9 mouse cellular contexts compared by ENCODE assay signal in genomic region chr9:119334324-119334723, GRCm38 (mm10). TPM values are rescaled to one million over a fixed set of nuclear protein-coding genes. Genes with fewer than 3 reads are reported as not detected.
DNase-seq lines count a peak whose midpoint lies in the region; ATAC-seq and TF ChIP-seq lines count a peak whose summit lies in the region.
"Had no signal": no experiment of that assay in that cellular context is flagged by ENCODE, and none has a peak within 500 bp of the region (broad histone marks: within the 10 kb centered on the region; RNA-seq: fewer than 3 reads in every experiment).

No protein-coding gene starts in this region.

- H3K9me3 ChIP-seq in heart, embryonic 13.5 days = no peaks in the 10 kb centered on the region
- H3K9me3 ChIP-seq in hindbrain, embryonic 12.5 days (replicated peaks) = no peaks in the 10 kb centered on the region

- peak overlapping the region; percentile 13; the same call in 1 of the 2 replicates for H3K9ac ChIP-seq in heart, embryonic 13.5 days
- H3K9ac ChIP-seq in hindbrain, embryonic 12.5 days = no peak overlapping the region

- 39% methylated on average over 10 of the region's 10 CpGs for WGBS in heart, embryonic 13.5 days
- 67% methylated on average over 10 of the region's 10 CpGs for WGBS in hindbrain, embryonic 12.5 days

- peak overlapping the region; percentile 20; the same call in 1 of the 2 replicates for H3K4me2 ChIP-seq in heart, embryonic 13.5 days
- no peak overlapping the region for H3K4me2 ChIP-seq in hindbrain, embryonic 12.5 days (replicated peaks)

- no peak overlapping the region for H3K4me3 ChIP-seq in layer of hippocampus, adult 2 months
- no peak overlapping the region for H3K4me3 ChIP-seq in heart, embryonic 13.5 days
- no peak overlapping the region for H3K4me3 ChIP-seq in hindbrain, embryonic 12.5 days

- peaks cover 15% of the 10 kb centered on the region for H3K36me3 ChIP-seq in heart, embryonic 13.5 days
- no peaks in the 10 kb centered on the region for H3K36me3 ChIP-seq in hindbrain, embryonic 12.5 days

- peaks cover 14% of the 10 kb centered on the region for H3K4me1 ChIP-seq in heart, embryonic 13.5 days
- 0 out of 2 replicates have a peak, but pooled peaks cover under 1% of the 10 kb centered on the region for H3K4me1 ChIP-seq in hindbrain, embryonic 12.5 days

- ATAC-seq in heart, embryonic 13.5 days (ENCODE audit: extremely low read depth, insufficient number of reproducible peaks, low FRiP score, low TSS enrichment) = no peak
- ATAC-seq in hindbrain, embryonic 12.5 days (ENCODE audit: low FRiP score) = no peak
- ATAC-seq in erythroid progenitor cell, adult 5-6 weeks (replicated peaks; ENCODE audit: low FRiP score, poor library complexity, severe bottlenecking) = no peak

- no peak for DNase-seq in layer of hippocampus, adult 2 months (ENCODE audit: low spot score in 2 of 2)
- no peak for DNase-seq in layer of hippocampus, postnatal 10 days (ENCODE audit: low spot score in 2 of 2)
- peak; percentile 32 for DNase-seq in T-cell, adult 2 months (ENCODE audit: low spot score)
- DNase-seq in kidney, postnatal 36 days = peak; percentile 66 to 73
- peak; percentile 59 to 61 for DNase-seq in monocyte, adult 2 months (ENCODE audit: low read depth in 1 of 2, low spot score in 2 of 2)

- peak overlapping the region; percentile 60 for H3K27ac ChIP-seq in layer of hippocampus, adult 2 months
- H3K27ac ChIP-seq in heart, embryonic 13.5 days (replicated peaks) = 0 out of 2 replicates have a peak overlapping the region, but pooled peaks have one; percentile 22
- H3K27ac ChIP-seq in hindbrain, embryonic 12.5 days = no peak overlapping the region

- no peaks in the 10 kb centered on the region for H3K27me3 ChIP-seq in heart, embryonic 13.5 days (replicated peaks)
- peaks cover 11% of the 10 kb centered on the region for H3K27me3 ChIP-seq in hindbrain, embryonic 12.5 days

- TF ChIP-seq CTCF in layer of hippocampus, adult 2 months (conservative IDR thresholded peaks at IDR 0.05) = no peak

RNA-seq across cellular contexts. Expression of gene Acaa1a, which starts 5.2 kb away (rescaled TPM):
- total RNA-seq in layer of hippocampus, adult 2 months (2021) = 10 to 100 TPM; 77.9 to 83.1 TPM
- 10 to 100 TPM; 66.2 to 79.4 TPM for total RNA-seq in layer of hippocampus, postnatal 10 days (2021)
- polyA plus RNA-seq in heart, embryonic 13.5 days (2015; fragmentation: Nextera tagmentation; extraction: Ambion mirVana) = 79.7 and 88.5 TPM in 2 replicates
- polyA plus RNA-seq in hindbrain, embryonic 12.5 days (2016; fragmentation: Nextera tagmentation; extraction: Ambion mirVana) = 82.4 and 87.1 TPM in 2 replicates
- total RNA-seq in erythroid progenitor cell, adult 5-6 weeks (2015; ENCODE audit: low replicate concordance) = 5.9 and 10.8 TPM in 2 replicates
- 5.2 and 5.4 TPM in 2 replicates for total RNA-seq in erythroid progenitor cell, adult 5-6 weeks (2017; ENCODE audit: low replicate concordance)

RNA-seq across cellular contexts. Expression of gene Myd88, which starts 6.9 kb away (rescaled TPM):
- 1 to 10 TPM; 5.4 to 5.7 TPM for total RNA-seq in layer of hippocampus, adult 2 months (2021)
- total RNA-seq in layer of hippocampus, postnatal 10 days (2021) = 1 to 10 TPM; 5.2 to 5.9 TPM
- 14.2 and 14.5 TPM in 2 replicates for polyA plus RNA-seq in heart, embryonic 13.5 days (2015; fragmentation: Nextera tagmentation; extraction: Ambion mirVana)
- polyA plus RNA-seq in hindbrain, embryonic 12.5 days (2016; fragmentation: Nextera tagmentation; extraction: Ambion mirVana) = 6.3 and 7.6 TPM in 2 replicates
- total RNA-seq in erythroid progenitor cell, adult 5-6 weeks (2015; ENCODE audit: low replicate concordance) = 22.6 and 25.9 TPM in 2 replicates
- total RNA-seq in erythroid progenitor cell, adult 5-6 weeks (2017; ENCODE audit: low replicate concordance) = 5.9 and 14.0 TPM in 2 replicates

RNA-seq across cellular contexts. Expression of gene Oxsr1, which starts 12.1 kb away (rescaled TPM):
- total RNA-seq in layer of hippocampus, adult 2 months (2021) = 10 to 100 TPM; 30.2 to 31.2 TPM
- 10 to 100 TPM; 37.1 to 41.5 TPM for total RNA-seq in layer of hippocampus, postnatal 10 days (2021)
- 7.4 and 7.8 TPM in 2 replicates for polyA plus RNA-seq in heart, embryonic 13.5 days (2015; fragmentation: Nextera tagmentation; extraction: Ambion mirVana)
- 18.9 and 19.6 TPM in 2 replicates for polyA plus RNA-seq in hindbrain, embryonic 12.5 days (2016; fragmentation: Nextera tagmentation; extraction: Ambion mirVana)
- total RNA-seq in erythroid progenitor cell, adult 5-6 weeks (2015; ENCODE audit: low replicate concordance) = 20.9 and 48.6 TPM in 2 replicates
- 35.0 and 37.1 TPM in 2 replicates for total RNA-seq in erythroid progenitor cell, adult 5-6 weeks (2017; ENCODE audit: low replicate concordance)

RNA-seq across cellular contexts. Expression of gene Xylb, which starts 22.9 kb away (rescaled TPM):
- 1 to 10 TPM; 4.9 to 5.1 TPM for total RNA-seq in layer of hippocampus, adult 2 months (2021)
- total RNA-seq in layer of hippocampus, postnatal 10 days (2021) = 1 to 10 TPM; 4.4 to 4.8 TPM
- polyA plus RNA-seq in heart, embryonic 13.5 days (2015; fragmentation: Nextera tagmentation; extraction: Ambion mirVana) = 1.2 and 2.6 TPM in 2 replicates
- polyA plus RNA-seq in hindbrain, embryonic 12.5 days (2016; fragmentation: Nextera tagmentation; extraction: Ambion mirVana) = 4.7 and 4.9 TPM in 2 replicates
- total RNA-seq in erythroid progenitor cell, adult 5-6 weeks (2015; ENCODE audit: low replicate concordance) = not detected in 2 replicates
- not detected in 2 replicates for total RNA-seq in erythroid progenitor cell, adult 5-6 weeks (2017; ENCODE audit: low replicate concordance)

RNA-seq across cellular contexts. Expression of gene Slc22a14, which starts 31.0 kb away (rescaled TPM):
- total RNA-seq in layer of hippocampus, adult 2 months (2021) = not detected
- total RNA-seq in layer of hippocampus, postnatal 10 days (2021) = not detected
- polyA plus RNA-seq in heart, embryonic 13.5 days (2015; fragmentation: Nextera tagmentation; extraction: Ambion mirVana) = 0.10 TPM in 1 of 2 replicates, not detected in the other
- not detected in 2 replicates for polyA plus RNA-seq in hindbrain, embryonic 12.5 days (2016; fragmentation: Nextera tagmentation; extraction: Ambion mirVana)
- total RNA-seq in erythroid progenitor cell, adult 5-6 weeks (2015; ENCODE audit: low replicate concordance) = not detected in 2 replicates
- not detected in 2 replicates for total RNA-seq in erythroid progenitor cell, adult 5-6 weeks (2017; ENCODE audit: low replicate concordance)
- total RNA-seq: layer of hippocampus, adult 18-20 months had no signal

Comparison
In these comparisons a context has a peak if more than half of its experiments do, and no peak if none do; other contexts are left out.
1. DNase-seq: peak in T-cell, adult 2 months (single experiment), kidney, postnatal 36 days (2 of 2) and monocyte, adult 2 months (2 of 2); none in layer of hippocampus, adult 2 months (0 of 2) and layer of hippocampus, postnatal 10 days (0 of 2).
2. RNA of gene Acaa1a, which starts 5.2 kb away (total RNA-seq): 77.9 to 83.1 TPM in layer of hippocampus, adult 2 months and 66.2 to 79.4 TPM in layer of hippocampus, postnatal 10 days; 5.2 to 10.8 TPM in erythroid progenitor cell, adult 5-6 weeks; every median in the first group is over 4 times any median in the second.